Mouse (Mus musculus) heart, adult 2 months (tissue): ENCODE data around the gene Rem2.

Experiments
- CTCF ChIP-seq: fragments of 200-600 bp; IDR thresholded peaks from 2 replicates; pipeline ENCODE4 v1.8.1; 2022; ENCODE audit warnings: antibody characterized with exemption, mild to moderate bottlenecking, moderate library complexity
- EP300 ChIP-seq: fragments of 200-500 bp; IDR thresholded peaks from 2 replicates; pipeline ENCODE4 v1.6.1; 2011; ENCODE audit warnings: low read depth, low read length, control low read depth; ENCODE audit not compliant: insufficient read depth
- POLR2A ChIP-seq: fragments of 200-500 bp; IDR thresholded peaks from 2 replicates; pipeline ENCODE4 v1.6.1; 2011; ENCODE audit warnings: mild to moderate bottlenecking, low read depth, low read length, control low read depth; ENCODE audit not compliant: insufficient read depth

- TF ChIP-seq EP300 (no peak), POLR2A (no peak), CTCF (no peak)
Measured at GRCm38 (mm10) chr14:54488350-54488749, 12.4 kb downstream of the Rem2 start.
